Mouse (Mus musculus) testis, adult 2 months (tissue): ENCODE measurements around the gene Fam189a1.

Experiments used
- CTCF ChIP-seq: fragments of 200-500 bp; IDR thresholded peaks from 2 replicates; pipeline ENCODE4 v1.5.1; 2012; ENCODE audit warnings: low read depth, mild to moderate bottlenecking, inconsistent platforms, low read length, moderate library complexity; ENCODE audit not compliant: control insufficient read depth, insufficient read depth, insufficient replicate concordance
- POLR2A ChIP-seq: fragments of 200-500 bp; IDR thresholded peaks from 2 replicates; pipeline ENCODE4 v1.6.1; 2012; ENCODE audit warnings: low read depth, mild to moderate bottlenecking, inconsistent platforms, low read length, moderate library complexity; ENCODE audit not compliant: control insufficient read depth

DNA sequence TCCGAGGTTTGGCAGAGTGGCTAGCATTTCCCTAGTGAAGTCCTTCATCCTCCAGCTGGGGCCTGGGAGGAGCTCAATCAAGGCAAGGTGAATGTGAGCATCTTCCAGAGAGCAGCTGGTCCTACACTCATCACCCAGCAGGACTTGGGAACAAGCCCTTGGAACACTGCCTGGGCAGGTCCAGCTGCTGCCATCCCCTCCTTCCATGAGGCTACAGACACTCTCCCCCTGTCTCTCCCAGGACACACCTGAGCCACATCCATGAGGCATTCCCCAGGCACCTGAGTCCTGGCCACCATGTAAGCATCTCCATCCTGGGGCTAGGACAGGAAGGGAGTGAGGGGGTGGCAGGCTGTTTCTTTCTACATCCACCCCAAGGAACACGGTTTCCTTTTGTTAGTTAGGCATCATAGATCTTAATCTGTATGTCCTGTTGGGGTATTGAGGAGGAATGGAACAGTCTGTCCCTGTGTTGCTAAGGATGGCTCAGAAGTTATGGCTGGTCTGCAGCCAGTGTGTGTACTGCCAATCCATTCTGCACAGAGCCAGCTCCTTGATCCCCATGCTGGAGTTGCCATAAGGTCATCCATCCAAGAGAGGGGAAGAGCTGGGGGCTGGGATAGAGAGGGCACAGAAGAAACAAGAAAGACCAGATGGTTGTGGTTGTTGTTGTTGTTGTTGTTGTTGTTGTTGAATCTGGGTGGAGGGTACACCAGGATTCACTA lies 174.7 kb downstream of the Fam189a1 start:
- TF ChIP-seq POLR2A (no peak), CTCF (no peak)
